In genomic region chr8:104343957-104344356, GRCm38 (mm10) we compare ENCODE assay signal across 9 mouse cellular contexts. TPM values are rescaled to one million over a fixed set of nuclear protein-coding genes. Genes with fewer than 3 reads are reported as not detected.
DNase-seq lines count a peak whose midpoint lies in the region; ATAC-seq lines count a peak whose summit lies in the region.
"Had no signal": no experiment of that assay in that cellular context is flagged by ENCODE, and none has a peak within 500 bp of the region (broad histone marks: within the 10 kb centered on the region; RNA-seq: fewer than 3 reads in every experiment).

No protein-coding gene starts in this region.

- peak; percentile 91 for ATAC-seq in erythroblast, adult 5-6 weeks (replicated peaks; ENCODE audit: low FRiP score, poor library complexity, severe bottlenecking)
- ATAC-seq in heart, embryonic 13.5 days (ENCODE audit: extremely low read depth, insufficient number of reproducible peaks, low FRiP score, low TSS enrichment): no peak
- peak; percentile 45 for ATAC-seq in liver, embryonic 12.5 days

- peaks cover 56% of the 10 kb centered on the region for H3K4me1 ChIP-seq in heart, embryonic 13.5 days
- H3K4me1 ChIP-seq in liver, embryonic 12.5 days: peaks cover 30% of the 10 kb centered on the region

- 0 out of 2 replicates have a peak overlapping the region, but pooled peaks have one; percentile 28 for H3K9ac ChIP-seq in heart, embryonic 13.5 days
- H3K9ac ChIP-seq in liver, embryonic 12.5 days: no peak overlapping the region
- H3K9ac ChIP-seq: embryonic facial prominence, embryonic 13.5 days had no signal

- H3K4me3 ChIP-seq in heart, embryonic 13.5 days: no peak overlapping the region
- H3K4me3 ChIP-seq in liver, embryonic 12.5 days: no peak overlapping the region
- H3K4me3 ChIP-seq: embryonic facial prominence, embryonic 13.5 days had no signal

- H3K36me3 ChIP-seq in heart, embryonic 13.5 days: peaks cover 43% of the 10 kb centered on the region
- peaks cover 25% of the 10 kb centered on the region for H3K36me3 ChIP-seq in liver, embryonic 12.5 days
- no peaks in the 10 kb centered on the region for H3K36me3 ChIP-seq in splenic B cell, adult 2 months (ENCODE audit: control insufficient read depth, insufficient read depth, low read length, poor library complexity, severe bottlenecking)

- no peaks in the 10 kb centered on the region for H3K9me3 ChIP-seq in heart, embryonic 13.5 days
- H3K9me3 ChIP-seq in liver, embryonic 12.5 days (replicated peaks): no peaks in the 10 kb centered on the region
- H3K9me3 ChIP-seq: embryonic facial prominence, embryonic 13.5 days had no signal

- no peaks in the 10 kb centered on the region for H3K27me3 ChIP-seq in heart, embryonic 13.5 days (replicated peaks)
- peaks cover 16% of the 10 kb centered on the region for H3K27me3 ChIP-seq in liver, embryonic 12.5 days (replicated peaks)
- H3K27me3 ChIP-seq in splenic B cell, adult 2 months (ENCODE audit: control insufficient read depth, insufficient read depth, low read length, poor library complexity, severe bottlenecking): no peaks in the 10 kb centered on the region
- H3K27me3 ChIP-seq: embryonic facial prominence, embryonic 13.5 days had no signal

- 12% methylated on average over 7 of the region's 7 CpGs for WGBS in heart, embryonic 13.5 days
- 22% methylated on average over 7 of the region's 7 CpGs for WGBS in liver, embryonic 12.5 days (ENCODE audit: insufficient replicate concordance)

- DNase-seq in CD4-positive helper T cell, adult 2 months (ENCODE audit: low read depth, low spot score): peak; percentile 80
- DNase-seq in brain, adult 2 months (ENCODE audit: low read depth, low spot score): peak; percentile 95
- DNase-seq in kidney, postnatal 10 days: peak; percentile 93
- peak; percentile 69 to 77 for DNase-seq in natural killer cell, adult 2 months (ENCODE audit: low spot score in 2 of 2)
- DNase-seq in splenic B cell, adult 2 months (ENCODE audit: low read depth, low spot score): peak; percentile 90

- 0 out of 2 replicates have a peak overlapping the region, but pooled peaks have one; percentile 5 for H3K27ac ChIP-seq in heart, embryonic 13.5 days (replicated peaks)
- H3K27ac ChIP-seq in liver, embryonic 12.5 days: no peak overlapping the region
- H3K27ac ChIP-seq: embryonic facial prominence, embryonic 13.5 days had no signal

- H3K4me2 ChIP-seq in heart, embryonic 13.5 days: no peak overlapping the region
- no peak overlapping the region for H3K4me2 ChIP-seq in liver, embryonic 12.5 days
- H3K4me2 ChIP-seq: embryonic facial prominence, embryonic 13.5 days had no signal

RNA-seq across cellular contexts. Expression of gene Cmtm3, which starts 4.7 kb away (rescaled TPM):
- total RNA-seq in erythroblast, adult 5-6 weeks (2015; ENCODE audit: low replicate concordance): 8.6 and 14.0 TPM in 2 replicates
- 1.5 and 3.3 TPM in 2 replicates for total RNA-seq in erythroblast, adult 5-6 weeks (2017; ENCODE audit: low replicate concordance)
- polyA plus RNA-seq in heart, embryonic 13.5 days (2015; fragmentation: Nextera tagmentation; extraction: Ambion mirVana): 95.9 and 100 TPM in 2 replicates
- polyA plus RNA-seq in liver, embryonic 12.5 days (2016; fragmentation: Nextera tagmentation; extraction: Ambion mirVana): 34.5 and 34.8 TPM in 2 replicates

RNA-seq across cellular contexts. Expression of gene Cmtm2b, which starts 21.9 kb away (rescaled TPM):
- total RNA-seq in erythroblast, adult 5-6 weeks (2015; ENCODE audit: low replicate concordance): not detected in 2 replicates
- total RNA-seq in erythroblast, adult 5-6 weeks (2017; ENCODE audit: low replicate concordance): not detected in 2 replicates
- not detected in 2 replicates for polyA plus RNA-seq in heart, embryonic 13.5 days (2015; fragmentation: Nextera tagmentation; extraction: Ambion mirVana)
- polyA plus RNA-seq in liver, embryonic 12.5 days (2016; fragmentation: Nextera tagmentation; extraction: Ambion mirVana): not detected in 2 replicates
- polyA plus RNA-seq: embryonic facial prominence, embryonic 13.5 days had no signal

RNA-seq across cellular contexts. Expression of gene Gm11020, which starts 22.6 kb away (rescaled TPM):
- not detected in 2 replicates for total RNA-seq in erythroblast, adult 5-6 weeks (2015; ENCODE audit: low replicate concordance)
- not detected in 2 replicates for total RNA-seq in erythroblast, adult 5-6 weeks (2017; ENCODE audit: low replicate concordance)
- polyA plus RNA-seq in heart, embryonic 13.5 days (2015; fragmentation: Nextera tagmentation; extraction: Ambion mirVana): not detected in 2 replicates
- not detected in 2 replicates for polyA plus RNA-seq in liver, embryonic 12.5 days (2016; fragmentation: Nextera tagmentation; extraction: Ambion mirVana)
- polyA plus RNA-seq: embryonic facial prominence, embryonic 13.5 days had no signal

RNA-seq across cellular contexts. Expression of gene Cmtm1, which starts 34.0 kb away (rescaled TPM):
- total RNA-seq in erythroblast, adult 5-6 weeks (2015; ENCODE audit: low replicate concordance): not detected in 2 replicates
- not detected in 2 replicates for total RNA-seq in erythroblast, adult 5-6 weeks (2017; ENCODE audit: low replicate concordance)
- not detected in 2 replicates for polyA plus RNA-seq in heart, embryonic 13.5 days (2015; fragmentation: Nextera tagmentation; extraction: Ambion mirVana)
- not detected in 2 replicates for polyA plus RNA-seq in liver, embryonic 12.5 days (2016; fragmentation: Nextera tagmentation; extraction: Ambion mirVana)
- polyA plus RNA-seq: embryonic facial prominence, embryonic 13.5 days had no signal

RNA-seq across cellular contexts. Expression of gene Gm45711, which starts 34.1 kb away (rescaled TPM):
- total RNA-seq in erythroblast, adult 5-6 weeks (2015; ENCODE audit: low replicate concordance): not detected in 2 replicates
- total RNA-seq in erythroblast, adult 5-6 weeks (2017; ENCODE audit: low replicate concordance): not detected in 2 replicates
- not detected in 2 replicates for polyA plus RNA-seq in heart, embryonic 13.5 days (2015; fragmentation: Nextera tagmentation; extraction: Ambion mirVana)
- not detected in 2 replicates for polyA plus RNA-seq in liver, embryonic 12.5 days (2016; fragmentation: Nextera tagmentation; extraction: Ambion mirVana)
- polyA plus RNA-seq: embryonic facial prominence, embryonic 13.5 days had no signal
